Mouse (Mus musculus) spleen, embryonic (tissue): ENCODE data around the gene Sec61a2.

Experiments used
- CTCF ChIA-PET: fragments of 350-600 bp; sonication (Branson Sonifier 250); formaldehyde crosslinking; loops from one replicate; lab custom pipeline; 2022; lab: Charles Lee

Gene Sec61a2

DNA sequence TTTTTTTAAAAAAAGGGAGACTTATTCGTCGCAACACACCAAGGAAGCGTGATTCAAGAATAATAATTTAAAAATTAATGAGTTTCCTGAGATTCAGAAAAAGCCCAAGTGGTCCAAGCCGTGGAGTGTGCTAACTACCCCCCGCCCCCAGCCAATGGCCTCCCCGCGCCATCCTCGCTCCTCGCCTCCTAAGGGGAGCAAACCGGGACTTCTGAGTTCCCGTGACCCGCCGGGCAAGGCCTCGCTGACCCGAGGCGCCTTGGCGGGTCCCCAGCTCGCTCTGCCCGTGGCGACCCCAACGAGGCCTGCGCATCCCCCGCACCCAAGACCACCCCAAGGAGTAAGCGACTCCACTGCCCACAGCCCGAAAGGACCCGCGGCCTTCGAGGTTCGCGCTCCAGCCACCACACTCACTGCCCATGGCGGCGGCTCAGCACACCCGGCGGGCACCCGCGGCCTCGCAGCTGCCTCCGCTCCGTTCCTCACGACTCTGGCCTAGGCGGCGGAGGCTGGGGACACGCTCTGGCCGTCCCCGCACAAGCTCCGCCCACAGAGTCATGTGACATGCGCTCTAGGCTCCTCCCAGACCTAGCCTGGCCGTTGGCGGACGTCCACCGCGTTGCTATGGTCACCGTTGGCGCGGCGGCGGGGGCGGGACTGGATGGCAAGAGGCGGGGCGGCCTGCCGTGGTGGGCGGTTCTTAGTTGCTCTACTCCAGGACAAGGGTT, at the start of gene Sec61a2:
Sec61a2 (minus strand) TSS at position 590 of the 728 bp plus-strand sequence.
- CTCF ChIA-PET: no interaction called here

DNA sequence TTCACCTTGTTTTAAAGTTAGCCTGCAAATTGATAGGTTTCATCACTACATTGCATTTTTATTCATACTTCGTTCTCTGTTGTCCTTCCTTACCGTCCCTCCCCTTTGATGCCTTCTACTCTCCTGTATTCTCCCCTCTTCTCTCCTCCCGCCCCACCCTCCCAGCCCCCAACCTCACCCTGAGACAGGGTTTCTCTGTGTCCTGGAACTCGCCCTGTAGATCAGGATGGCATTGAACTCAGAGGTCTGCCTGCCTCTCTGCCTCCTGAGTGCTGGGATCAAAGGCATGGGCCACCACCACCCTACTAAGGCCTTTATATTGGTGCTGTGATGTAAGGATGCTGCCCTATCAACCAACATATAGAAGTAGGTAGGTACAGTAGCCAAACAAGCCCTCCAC, 47.8 kb upstream of the Sec61a2 start:
- CTCF ChIA-PET: interaction anchor here (0.6 kb wide), 1 partner anchor 39 kb away, joined by 3 read pairs; no protein-coding TSS in a partner anchor

DNA sequence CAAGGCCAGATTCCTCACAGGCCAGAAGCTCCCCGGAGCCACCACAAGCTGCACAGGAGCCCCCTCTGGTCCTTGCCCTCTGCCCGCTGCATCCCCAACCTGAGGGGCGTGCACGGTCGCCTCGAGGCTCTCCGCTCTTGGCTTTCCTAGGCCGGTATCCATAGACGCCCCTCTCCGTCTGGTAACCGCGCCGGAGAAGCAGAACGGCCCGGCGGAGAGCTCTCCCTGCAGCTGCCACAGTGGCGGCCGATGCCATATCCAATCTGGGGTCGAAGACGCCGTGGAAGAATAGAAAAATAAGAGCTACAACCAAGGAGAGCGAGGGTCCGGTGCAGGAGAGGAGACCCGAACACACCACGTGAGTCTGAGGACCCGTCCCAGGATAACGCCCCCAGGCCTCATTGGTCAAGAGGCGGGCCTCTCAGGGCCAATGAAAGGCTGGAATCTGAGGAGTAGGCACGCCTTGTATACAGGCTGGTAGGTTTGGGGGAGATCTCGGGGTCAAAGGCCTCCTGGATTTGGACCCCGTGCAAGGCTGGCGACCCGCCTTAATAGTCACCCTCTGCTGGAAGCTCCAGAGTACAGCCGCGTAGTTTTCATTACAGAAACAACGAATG, 47.3 kb upstream of the Sec61a2 start, which contains the start of gene Dhtkd1:
Dhtkd1 (minus strand) TSS at position 377 of the 617 bp plus-strand sequence.
- CTCF ChIA-PET: no interaction called here

DNA sequence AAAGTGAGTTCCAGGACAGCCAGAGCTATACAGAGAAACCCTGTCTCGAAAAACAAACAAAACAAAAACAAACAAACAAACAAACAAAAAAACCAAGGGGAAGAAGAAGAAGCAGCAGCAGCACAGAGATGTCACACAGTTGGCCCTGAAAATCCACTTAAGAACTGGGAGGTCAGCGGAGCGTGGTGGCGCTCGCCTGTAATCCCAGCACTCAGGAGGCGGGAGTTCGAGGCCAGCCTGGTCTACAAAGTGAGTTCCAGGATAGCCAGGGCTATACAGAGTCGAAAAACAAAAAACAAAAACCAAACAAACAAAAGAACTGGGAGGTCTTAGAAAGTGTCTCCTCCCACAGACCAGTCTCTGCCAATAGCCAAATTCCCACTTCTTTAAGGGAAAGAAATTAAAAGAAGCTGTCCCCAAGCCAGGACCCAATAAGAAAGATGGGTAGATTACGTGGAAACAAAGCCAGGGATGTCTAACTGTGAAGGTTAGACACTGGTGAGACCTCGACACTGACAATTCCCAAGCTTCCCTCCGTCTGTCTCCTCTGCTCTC, 46.7 kb upstream of the Sec61a2 start:
- CTCF ChIA-PET: interaction anchor here (0.9 kb wide), 1 partner anchor 11 kb away, joined by 4 read pairs; no protein-coding TSS in a partner anchor

DNA sequence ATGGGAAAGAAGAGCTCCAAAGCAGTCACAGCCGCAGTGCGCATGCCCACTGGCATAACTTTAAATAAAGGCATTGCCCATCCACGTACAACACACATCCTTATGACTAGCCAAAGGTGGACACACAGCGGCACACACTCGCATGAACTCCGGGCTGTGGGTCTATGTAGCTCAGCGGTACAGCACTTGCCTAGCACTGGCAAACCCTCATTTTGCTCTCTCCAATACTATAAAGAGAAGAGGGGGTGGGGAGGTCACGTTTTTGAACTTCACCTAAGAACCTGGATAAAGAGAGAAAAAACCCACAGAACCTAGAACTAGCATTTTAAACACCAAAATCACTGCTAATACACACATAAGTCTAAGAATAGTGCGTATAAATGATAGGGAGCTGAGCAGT, 45.7 kb upstream of the Sec61a2 start:
- CTCF ChIA-PET: interaction anchor here (0.9 kb wide), 1 partner anchor 12 kb away, joined by 4 read pairs; no protein-coding TSS in a partner anchor

DNA sequence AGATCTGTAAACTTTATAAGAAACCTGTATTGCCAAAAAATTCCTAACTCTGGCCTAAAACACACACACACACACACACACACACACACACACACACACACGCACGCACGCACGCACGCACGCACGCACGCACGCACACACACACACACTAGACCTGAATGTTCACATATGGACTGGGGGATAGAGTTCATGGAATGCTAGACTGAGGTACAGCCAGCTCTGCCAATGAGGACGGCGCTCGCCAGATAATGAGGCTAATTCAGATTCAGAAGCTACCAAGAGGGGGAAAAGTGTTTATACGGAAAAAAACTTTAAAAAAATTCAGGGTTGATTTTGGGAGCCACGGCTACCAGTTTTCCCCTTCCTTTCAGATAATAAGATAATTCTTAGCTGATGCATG, 44.7 kb upstream of the Sec61a2 start:
- CTCF ChIA-PET: no interaction called here

DNA sequence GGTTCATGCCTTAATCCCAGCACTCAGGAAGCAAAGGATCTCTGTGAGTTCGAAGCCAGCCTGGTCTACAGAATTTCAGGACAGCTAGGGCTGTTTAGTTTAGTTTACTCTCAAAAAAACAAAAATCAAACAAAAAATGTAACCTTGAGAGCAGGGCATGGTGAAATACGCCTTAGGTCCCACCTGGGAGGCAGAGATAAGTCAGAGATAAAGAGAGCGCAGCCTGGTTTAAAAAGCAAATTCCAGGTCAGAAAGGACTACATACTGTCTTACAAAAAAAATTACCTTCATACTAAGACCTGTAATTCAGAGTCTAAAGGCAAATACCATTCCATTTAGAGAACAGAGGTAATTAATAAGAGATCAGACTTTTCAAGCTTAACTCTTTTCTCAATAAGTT, 44.1 kb upstream of the Sec61a2 start:
- CTCF ChIA-PET: no interaction called here

DNA sequence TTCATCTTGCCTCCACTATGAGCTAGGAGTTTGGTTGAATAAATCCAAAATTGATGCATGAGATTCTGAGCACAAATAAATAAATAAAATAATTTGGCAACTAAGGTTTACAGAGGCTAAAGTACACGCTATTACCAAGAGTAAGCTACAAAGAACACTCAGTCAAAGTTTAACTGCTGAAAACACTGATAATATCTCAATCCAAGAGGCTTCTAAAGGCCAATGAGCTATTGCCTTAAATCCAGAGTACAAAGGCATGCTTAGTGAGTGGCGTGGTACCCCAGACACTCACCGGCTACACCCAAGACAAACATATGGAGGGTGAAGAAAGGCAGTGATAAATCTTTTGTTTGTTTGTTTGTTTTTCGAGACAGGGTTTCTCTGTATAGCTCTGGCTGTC, 41.3 kb upstream of the Sec61a2 start:
- CTCF ChIA-PET: interaction anchor here (0.8 to 0.9 kb wide), 2 partner anchors 14 to 35 kb away, joined by 3 to 17 read pairs; no protein-coding TSS in a partner anchor

DNA sequence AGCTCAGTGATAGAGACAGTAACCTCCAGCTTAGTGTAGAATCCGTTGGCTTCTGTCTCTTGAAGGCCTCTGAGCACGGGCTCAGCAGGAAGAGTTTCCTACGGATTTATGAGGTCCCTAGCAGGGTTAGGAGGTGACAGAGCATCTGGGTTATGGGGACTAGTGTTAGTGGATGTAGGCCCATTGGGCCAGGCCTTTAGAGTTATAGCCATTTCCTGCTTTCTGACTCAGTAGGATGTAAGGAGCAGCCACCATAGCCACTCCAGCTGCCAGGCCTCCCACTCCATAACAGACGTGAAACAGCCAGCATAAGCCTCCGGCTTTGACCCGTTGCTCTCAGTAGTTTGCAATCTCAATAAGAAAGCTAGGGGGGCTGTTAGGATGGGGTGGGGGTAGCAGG, 40.8 kb upstream of the Sec61a2 start:
- CTCF ChIA-PET: interaction anchor here (0.8 to 0.9 kb wide), 2 partner anchors 15 to 34 kb away, joined by 3 to 17 read pairs; no protein-coding TSS in a partner anchor

DNA sequence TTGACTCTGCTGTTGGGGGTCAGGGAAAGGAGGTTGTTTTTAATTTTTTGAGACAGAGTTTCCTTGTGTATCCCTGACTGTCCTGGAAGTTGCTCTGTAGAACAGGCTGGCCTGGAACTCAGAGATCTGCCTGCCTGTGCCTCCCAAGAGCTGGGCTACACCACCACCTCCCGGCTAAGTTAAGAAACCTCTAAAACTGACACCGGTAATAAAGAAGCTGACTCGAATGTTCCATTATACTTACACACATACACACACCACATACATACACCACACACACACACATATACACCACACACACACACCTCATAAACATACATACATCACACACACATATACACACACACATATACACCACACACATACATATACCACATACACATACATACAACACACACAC, 39.7 kb upstream of the Sec61a2 start:
- CTCF ChIA-PET: no interaction called here

DNA sequence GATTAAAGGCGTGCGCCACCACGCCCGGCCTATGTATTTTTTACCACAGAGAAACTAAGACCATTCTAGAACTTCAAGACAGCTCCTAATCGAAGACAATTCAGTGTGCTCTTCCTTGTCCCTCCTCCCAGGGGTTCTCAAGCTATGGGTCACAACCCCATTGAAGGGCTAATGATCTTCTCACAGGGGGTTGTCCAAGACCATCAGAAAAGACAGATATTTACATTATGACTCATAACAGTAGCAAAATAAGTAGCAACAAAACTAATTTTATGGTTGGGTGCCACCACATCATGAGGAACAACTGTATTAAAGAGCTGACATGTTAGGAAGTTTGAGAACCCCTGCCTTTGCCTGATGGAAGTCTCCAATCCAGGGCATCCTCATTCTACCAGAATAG, 36.7 kb upstream of the Sec61a2 start:
- CTCF ChIA-PET: interaction anchor here (0.5 kb wide), 1 partner anchor 8 kb away, joined by 4 read pairs; no protein-coding TSS in a partner anchor

DNA sequence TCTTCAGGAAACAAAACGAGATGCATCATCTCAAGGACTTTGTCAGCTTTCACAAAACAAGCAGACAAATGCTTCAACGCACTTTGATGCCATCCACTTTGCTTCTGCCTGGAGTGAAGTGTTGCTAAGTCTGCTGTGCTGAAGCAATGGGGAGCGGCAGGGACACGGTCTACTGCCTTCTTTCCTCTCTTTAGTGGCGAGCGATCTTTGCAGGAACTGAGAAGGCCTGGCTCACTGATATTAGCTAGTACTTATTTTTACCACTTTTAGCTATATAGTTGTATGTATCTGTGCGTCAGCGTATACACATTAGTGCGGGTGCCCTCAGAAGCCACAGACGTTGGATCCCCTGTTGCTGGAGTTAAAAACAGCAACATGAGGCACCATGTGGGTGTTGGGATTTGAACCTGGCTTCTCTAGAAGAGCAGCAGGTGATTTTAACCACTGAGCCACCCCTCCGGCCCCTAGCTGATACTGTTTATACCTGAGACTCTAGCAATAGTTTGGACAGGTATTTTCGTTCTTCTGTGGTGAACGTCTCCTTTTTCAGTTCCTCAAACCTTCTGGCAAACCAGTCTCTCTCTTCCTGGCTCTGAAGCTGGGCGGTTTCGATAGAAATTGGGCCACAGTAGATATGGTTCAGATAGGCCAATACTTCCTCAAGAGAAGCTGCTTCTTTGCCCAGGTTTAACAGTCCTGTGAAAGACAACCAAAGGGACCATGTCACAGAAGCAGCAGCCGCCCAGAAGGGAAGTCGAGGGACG, 35.2 kb upstream of the Sec61a2 start:
- CTCF ChIA-PET: no interaction called here

DNA sequence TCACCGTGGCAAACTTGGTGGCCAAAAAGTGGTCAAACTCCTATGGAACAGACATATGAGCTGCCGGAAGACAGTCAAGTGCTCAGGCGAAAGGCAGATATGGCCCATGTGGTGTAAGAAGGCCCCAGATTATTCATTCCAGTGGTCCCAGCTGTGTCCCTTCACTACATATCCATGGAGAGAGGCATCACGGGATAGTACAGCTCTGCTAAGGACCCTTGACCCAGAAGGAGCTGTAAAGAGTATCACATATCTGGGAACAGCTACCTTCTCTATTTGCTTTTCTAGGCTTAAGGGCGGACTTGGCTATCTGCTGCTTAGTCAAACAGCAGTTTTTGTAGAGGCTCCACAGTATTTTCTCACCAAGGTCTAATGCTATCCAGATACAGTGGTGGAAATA, 34.6 kb upstream of the Sec61a2 start:
- CTCF ChIA-PET: interaction anchor here (0.5 kb wide), 1 partner anchor 23 kb away, joined by 4 read pairs; no protein-coding TSS in a partner anchor

DNA sequence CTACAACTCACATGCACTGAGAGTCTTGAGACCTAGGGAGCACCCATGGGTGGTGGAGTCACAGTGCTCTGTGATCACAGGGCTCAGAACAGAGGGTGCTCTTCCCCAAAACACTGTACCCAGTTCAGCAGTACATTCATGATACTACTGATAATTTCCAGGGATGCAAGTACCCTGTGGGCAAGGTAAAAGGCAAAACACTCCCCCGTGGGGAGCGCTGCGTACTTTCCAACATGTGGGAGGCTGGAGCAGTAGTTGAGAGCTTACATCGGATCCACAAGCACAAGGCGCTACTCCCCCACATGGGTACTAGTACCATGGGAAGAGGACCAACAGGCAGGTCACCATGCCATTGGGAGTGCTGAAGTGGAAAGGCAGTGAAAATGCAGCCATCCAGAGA, 32.2 kb upstream of the Sec61a2 start:
- CTCF ChIA-PET: no interaction called here

DNA sequence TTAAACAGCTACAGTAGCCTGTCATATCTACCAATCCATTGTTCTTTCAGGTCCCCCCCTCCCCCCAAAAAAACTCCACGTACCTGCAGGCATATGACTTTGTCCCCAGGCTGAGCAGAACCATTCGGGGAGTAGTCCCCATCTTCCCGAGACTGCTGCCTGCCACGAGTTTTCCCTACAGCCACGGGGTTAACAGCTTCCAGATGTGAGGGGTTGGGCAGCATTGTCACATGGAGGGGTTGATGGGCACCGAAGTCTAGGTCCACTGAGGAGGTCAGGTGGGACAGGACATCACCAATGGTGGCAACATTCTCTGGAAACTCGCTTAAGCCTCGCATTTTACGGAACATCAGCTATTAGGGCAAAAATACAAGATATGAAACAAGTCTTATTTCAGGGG, 28.6 kb upstream of the Sec61a2 start:
- CTCF ChIA-PET: interaction anchor here (0.7 kb wide), 1 partner anchor 8 kb away, joined by 4 read pairs; no protein-coding TSS in a partner anchor

DNA sequence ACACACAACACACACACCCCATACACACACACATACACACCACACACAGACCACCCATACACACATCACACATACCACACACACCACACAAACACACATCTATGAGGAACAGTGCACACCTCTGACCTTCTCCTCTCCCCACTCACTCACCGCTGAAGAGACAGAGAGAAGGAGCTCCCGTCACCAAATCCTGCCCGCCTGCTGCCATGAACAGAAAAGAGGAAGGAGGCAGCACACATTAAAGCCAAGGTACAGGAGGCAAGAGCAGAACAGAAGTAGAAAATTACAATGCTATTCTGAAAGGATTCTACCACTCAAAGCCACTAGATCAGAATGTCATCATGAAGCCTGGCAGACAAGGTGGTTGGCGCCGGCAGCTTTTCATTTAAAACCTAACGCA, 27.6 kb upstream of the Sec61a2 start:
- CTCF ChIA-PET: no interaction called here

DNA sequence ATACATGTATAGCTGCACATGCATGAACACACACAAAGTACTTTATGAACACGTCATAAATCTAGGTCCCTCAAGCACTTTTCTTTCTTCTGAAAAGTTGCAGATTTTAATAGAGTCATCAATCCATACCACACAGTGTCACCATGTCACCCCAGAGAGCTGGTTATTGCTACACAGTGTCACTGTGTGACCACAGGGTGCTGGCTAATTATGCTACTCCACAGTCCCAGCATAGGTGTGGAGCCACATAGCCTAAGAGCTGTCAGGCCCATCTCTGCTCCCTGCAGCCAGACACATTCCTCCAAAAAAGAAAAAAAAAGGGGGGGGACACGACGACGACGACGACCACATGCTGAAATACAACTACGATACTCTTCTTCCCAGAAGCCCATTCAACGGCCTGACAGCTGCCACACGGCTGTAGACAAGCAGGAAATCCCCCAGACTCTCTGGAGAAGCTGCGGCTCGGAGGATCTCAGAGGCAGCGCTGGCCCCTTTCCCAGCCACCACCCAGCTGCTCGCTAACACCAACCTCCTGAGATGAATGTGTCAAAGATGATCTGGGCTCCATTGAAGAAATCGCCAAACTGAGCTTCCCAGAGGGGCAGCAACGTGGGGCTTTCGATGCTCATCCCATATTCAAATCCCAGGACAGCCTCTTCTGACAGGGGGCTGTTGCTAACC, 16.2 kb upstream of the Sec61a2 start:
- CTCF ChIA-PET: no interaction called here

DNA sequence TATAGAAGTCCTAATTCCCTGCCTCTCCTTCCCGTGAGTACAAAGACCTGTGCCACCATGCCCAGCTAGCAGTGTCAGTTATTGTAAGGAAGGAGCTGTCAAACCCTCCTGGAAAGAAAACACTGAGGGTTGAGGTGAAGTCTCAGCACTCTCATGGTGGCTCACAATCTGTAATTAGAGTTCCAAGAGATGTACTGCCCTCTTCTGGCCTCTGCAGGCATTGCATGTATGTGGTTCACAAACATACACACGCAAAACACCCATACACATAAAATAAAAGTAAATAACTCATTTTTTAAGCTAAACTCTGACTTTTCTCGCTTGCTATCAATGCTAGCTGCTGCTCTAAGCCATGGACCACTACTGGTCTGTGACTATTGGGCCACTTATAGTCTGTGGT, 11.4 kb upstream of the Sec61a2 start:
- CTCF ChIA-PET: interaction anchor here (0.6 to 0.7 kb wide), 3 partner anchors 13 to 23 kb away, joined by 3 to 5 read pairs (median 4); no protein-coding TSS in a partner anchor

DNA sequence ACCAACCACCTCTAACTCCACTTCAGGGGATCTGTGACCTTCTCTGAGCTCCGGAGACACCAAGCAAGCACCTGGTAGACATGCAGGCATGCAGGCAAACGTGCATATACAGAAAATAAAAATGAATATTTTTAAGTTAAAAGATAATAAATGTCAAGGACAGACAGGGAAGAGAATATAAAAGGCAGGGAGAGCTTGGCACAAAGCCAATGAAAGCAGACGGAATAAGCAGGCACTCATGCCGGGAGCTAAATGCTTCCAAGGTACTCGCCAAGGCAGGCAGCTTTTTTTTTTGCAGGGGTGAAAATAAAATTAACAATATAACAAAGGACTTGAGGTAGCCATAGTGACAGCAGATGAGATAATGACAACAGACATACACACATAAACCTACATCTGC, 10.9 kb upstream of the Sec61a2 start:
- CTCF ChIA-PET: interaction anchor here (0.7 kb wide), 3 partner anchors 13 to 594 kb away, joined by 4 to 13 read pairs (median 5); no protein-coding TSS in a partner anchor

DNA sequence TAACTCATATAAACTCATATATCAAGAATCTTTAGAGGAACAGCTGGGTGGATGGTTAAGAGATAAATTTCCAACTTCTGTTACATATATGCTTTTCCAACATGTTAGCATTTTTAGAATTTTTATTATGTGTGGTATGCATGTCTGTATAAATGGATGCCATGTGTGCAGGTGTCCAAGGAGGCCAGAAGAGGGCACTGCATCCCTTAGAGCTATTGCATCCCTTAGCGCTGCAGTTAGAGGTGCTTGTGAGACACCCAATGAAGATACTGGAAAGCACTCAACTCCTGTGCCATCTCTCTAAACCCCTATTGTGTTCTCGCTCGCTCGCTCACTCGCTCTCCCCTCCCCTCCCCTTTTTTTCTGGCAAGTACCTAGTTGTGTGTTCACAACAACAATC, 4.9 kb upstream of the Sec61a2 start:
- CTCF ChIA-PET: no interaction called here

DNA sequence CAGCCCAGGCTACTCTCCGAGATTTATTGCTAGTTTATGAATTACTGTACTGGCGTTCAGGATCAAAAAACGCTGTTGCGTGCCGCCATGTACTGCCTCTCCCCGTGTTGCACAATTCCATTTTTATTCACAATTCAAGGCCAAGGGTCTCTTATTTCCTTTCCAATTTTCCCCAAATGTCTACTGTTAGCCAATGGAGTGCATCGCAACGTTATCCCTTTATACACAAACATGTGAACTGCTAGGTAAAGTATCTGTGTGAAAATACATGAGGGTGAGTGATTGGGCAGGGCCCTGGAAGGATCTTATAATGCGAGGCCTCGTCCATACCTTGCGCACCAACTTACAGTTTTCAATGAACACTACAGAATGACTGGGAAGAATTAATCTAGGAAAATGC, 936 bp downstream of the Sec61a2 start:
- CTCF ChIA-PET: interaction anchor here (0.7 kb wide), 1 partner anchor 14 kb away, joined by 3 read pairs; no protein-coding TSS in a partner anchor
